Mouse (Mus musculus) G1E (cell line): ENCODE measurements around the gene Pcbp3. TPM values are rescaled to one million over a fixed set of nuclear protein-coding genes. Genes with fewer than 3 reads are reported as not detected.

Source experiments
- ATAC-seq: 2 replicates; pipeline ENCODE4 v1.8.0; 2016; ENCODE audit warnings: mild to moderate bottlenecking; ENCODE audit not compliant: insufficient number of reproducible peaks, poor library complexity, low FRiP score, severe bottlenecking; ENCODE audit errors: extremely low read depth
- DNase-seq: peaks from one replicate; pipeline ENCODE4 v3.0.0; 2012; ENCODE audit warnings: low spot score
- H3K27me3 ChIP-seq: 2 replicates; pipeline ENCODE4 v1.6.1; 2012; ENCODE audit warnings: mild to moderate bottlenecking, low read length, inconsistent platforms; ENCODE audit not compliant: insufficient read depth
- H3K36me3 ChIP-seq: replicated peaks from 2 replicates; pipeline ENCODE3; 2012; ENCODE audit warnings: mild to moderate bottlenecking, inconsistent platforms
- H3K4me1 ChIP-seq: 2 replicates; pipeline ENCODE4 v1.6.1; 2012; ENCODE audit warnings: low read depth, low read length, inconsistent platforms, mixed read lengths; ENCODE audit not compliant: insufficient read depth
- H3K4me3 ChIP-seq: 2 replicates; pipeline ENCODE4 v1.5.1; 2012; ENCODE audit warnings: low read depth, mild to moderate bottlenecking, inconsistent platforms, low read length, moderate library complexity, mixed read lengths
- H3K9me3 ChIP-seq: replicated peaks from 2 replicates; pipeline ENCODE4 v1.6.1; 2012; ENCODE audit warnings: inconsistent platforms
- CTCF ChIP-seq: IDR thresholded peaks from 2 replicates; pipeline ENCODE4 v1.5.1; 2012; ENCODE audit warnings: low read depth, low read length, inconsistent platforms, mixed read lengths
- GATA1 ChIP-seq: IDR thresholded peaks from 2 replicates; pipeline ENCODE4 v1.6.1; 2012; ENCODE audit warnings: borderline replicate concordance, low read length, inconsistent platforms, mixed read lengths
- GATA2 ChIP-seq: IDR thresholded peaks from 2 replicates; pipeline ENCODE4 v1.6.1; 2012; ENCODE audit warnings: low read depth, low read length, inconsistent platforms, borderline replicate concordance
- POLR2AphosphoS5 ChIP-seq: IDR thresholded peaks from 2 replicates; pipeline ENCODE4 v1.6.1; 2012; ENCODE audit warnings: low read depth, low read length, inconsistent platforms; ENCODE audit not compliant: insufficient replicate concordance
- TAL1 ChIP-seq: conservative IDR thresholded peaks from 2 replicates; pipeline ENCODE4 v1.6.1; 2012; ENCODE audit warnings: low read depth, low read length, inconsistent platforms, mixed read lengths
- polyA plus RNA-seq: library from polyadenylated mRNA; stranded (reverse); fragments of >175 nt; gene quantifications from 2 replicates; pipeline ENCODE4 v1.2.3, GENCODE M21; 2012
- total RNA-seq, 2 experiments: library from RNA; stranded (forward) in 1 of 2; stranded (reverse) in 1 of 2; fragments of 200-1000 nt in 1 of 2; fragments of >200 nt in 1 of 2; fragmentation: Nextera tagmentation in 1 of 2; gene quantifications; 2 replicates each; pipeline ENCODE4 v1.2.3; 2014 to 2017

Gene Pcbp3
- total and polyA plus RNA-seq, 3 experiments, result not detected

DNA sequence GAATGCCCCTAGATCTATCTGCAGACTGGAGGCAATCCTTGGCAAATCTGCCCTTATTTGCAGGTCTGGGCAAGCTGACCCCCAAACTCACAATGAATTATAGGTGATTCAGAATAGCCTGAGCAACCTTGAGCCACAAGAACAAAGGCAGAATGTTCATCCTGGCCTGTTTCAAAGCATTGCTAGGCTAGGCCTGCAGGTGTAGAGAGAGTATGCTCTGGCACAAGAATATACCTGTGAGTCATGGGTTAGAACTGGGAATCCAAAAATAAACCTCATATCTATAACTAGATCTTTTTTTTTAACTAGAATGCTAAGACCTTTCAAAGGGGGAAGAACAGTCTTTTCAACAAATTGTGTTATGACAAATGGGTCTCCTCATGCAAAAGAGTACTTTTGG lies 95.8 kb downstream of the Pcbp3 start:
- ATAC-seq (no peak), DNase-seq (no peak)
- TF ChIP-seq GATA1 (no peak), TAL1 (no peak), POLR2AphosphoS5 (no peak), GATA2 (no peak), CTCF (no peak)
- Histone ChIP-seq H3K9me3 (no peaks in the 10 kb centered on the region), H3K4me3 (no peak overlapping the region), H3K36me3 (no peaks in the 10 kb centered on the region), H3K4me1 (no peaks in the 10 kb centered on the region), H3K27me3 (no peaks in the 10 kb centered on the region; the same call in 1 of the 2 replicates)

DNA sequence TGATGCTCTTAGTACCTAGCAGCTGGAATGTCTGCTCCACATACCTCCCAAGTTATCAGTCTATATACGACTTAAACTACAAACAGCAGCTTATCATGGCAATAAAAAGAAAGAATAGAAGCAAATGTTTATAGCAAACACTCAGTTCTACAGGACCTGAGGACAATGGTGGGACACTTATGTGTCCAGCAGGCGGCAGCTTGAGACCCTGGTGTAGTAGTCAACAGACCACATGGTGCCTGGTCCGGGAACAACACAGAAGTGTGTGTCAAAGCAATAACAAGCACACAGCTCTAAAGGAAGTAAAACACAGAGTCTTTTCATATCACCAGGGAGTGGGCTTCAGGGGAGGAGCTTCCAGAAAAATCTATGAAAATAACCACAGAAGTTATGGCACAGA lies 100.7 kb downstream of the Pcbp3 start:
- Histone ChIP-seq H3K27me3 (no peaks in the 10 kb centered on the region; the same call in none of the 2 replicates), H3K4me1 (no peaks in the 10 kb centered on the region), H3K9me3 (no peaks in the 10 kb centered on the region), H3K36me3 (no peaks in the 10 kb centered on the region), H3K4me3 (no peak overlapping the region)
- ATAC-seq (no peak), DNase-seq (no peak)
- no peak for TF ChIP-seq TAL1
- TF ChIP-seq POLR2AphosphoS5, result no peak
- no peak for TF ChIP-seq CTCF
- TF ChIP-seq GATA1, result no peak
- no peak for TF ChIP-seq GATA2

DNA sequence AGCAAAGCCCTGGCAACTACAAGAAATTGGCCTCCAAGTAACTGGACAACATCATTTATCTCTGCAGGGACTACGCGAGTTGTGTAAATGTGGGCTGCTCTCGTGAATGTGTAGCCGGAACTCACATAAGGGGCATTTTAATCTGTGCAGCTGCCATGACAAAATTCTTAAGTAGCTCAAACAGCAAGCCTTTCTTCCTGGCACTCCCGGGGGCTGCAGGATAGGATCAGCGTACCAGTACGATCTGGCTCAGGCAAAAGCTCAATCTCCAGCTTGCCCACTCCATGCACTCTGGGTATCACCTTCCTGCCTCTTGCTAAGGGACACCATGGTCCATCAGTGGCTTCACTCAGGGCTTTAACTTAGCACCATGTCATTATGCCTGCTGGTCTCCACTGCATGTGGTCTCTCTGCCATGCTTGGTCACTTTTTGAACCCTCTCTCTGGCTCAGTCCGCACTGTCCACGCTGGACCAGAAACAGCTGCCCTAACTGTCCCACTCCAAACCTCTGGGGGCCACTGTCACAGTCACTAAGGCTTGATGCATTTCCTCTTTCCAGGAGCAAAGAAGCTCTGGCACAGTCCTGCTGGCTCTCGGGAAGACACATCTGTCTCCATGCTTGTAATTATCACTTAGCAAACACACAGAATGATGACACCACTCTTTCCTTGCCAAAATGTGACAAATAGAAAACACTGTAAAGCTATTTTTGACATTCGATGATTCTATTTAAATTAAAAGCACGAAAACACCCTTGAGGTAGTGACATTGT lies 102.1 kb downstream of the Pcbp3 start:
- no peak for TF ChIP-seq GATA1
- TF ChIP-seq GATA2, result no peak
- no peak for TF ChIP-seq CTCF
- no peak for TF ChIP-seq TAL1
- no peak for TF ChIP-seq POLR2AphosphoS5
- Histone ChIP-seq H3K4me3 (no peak overlapping the region), H3K9me3 (no peaks in the 10 kb centered on the region), H3K27me3 (no peaks in the 10 kb centered on the region; the same call in none of the 2 replicates), H3K4me1 (no peaks in the 10 kb centered on the region), H3K36me3 (no peaks in the 10 kb centered on the region)
- ATAC-seq, result no peak
- no peak for DNase-seq

DNA sequence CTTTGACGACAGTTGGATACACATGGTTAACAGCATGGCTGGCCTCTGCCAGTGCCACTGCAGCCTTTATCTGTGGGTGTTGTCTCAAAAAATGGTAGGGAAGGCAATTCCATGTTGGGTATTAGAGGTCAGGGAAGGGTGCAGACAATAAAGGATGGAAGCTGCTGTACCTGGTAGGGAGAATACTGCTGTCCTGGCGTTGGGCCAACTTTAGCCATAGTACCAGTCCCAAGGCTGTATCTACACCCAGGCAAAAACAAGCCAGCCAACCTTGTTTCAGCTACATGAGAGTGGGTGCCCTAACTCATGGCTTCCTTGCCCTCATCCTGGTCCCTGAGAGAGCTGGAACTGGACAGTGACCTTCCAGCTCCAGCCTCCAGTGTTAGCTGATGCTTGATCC lies 103.8 kb downstream of the Pcbp3 start:
- Histone ChIP-seq H3K27me3 (no peaks in the 10 kb centered on the region; the same call in none of the 2 replicates), H3K36me3 (no peaks in the 10 kb centered on the region), H3K9me3 (no peaks in the 10 kb centered on the region), H3K4me1 (no peaks in the 10 kb centered on the region), H3K4me3 (no peak overlapping the region)
- TF ChIP-seq POLR2AphosphoS5, result no peak
- no peak for TF ChIP-seq CTCF
- TF ChIP-seq GATA2, result no peak
- TF ChIP-seq TAL1, result no peak
- no peak for TF ChIP-seq GATA1
- ATAC-seq, result no peak
- DNase-seq, result no peak

DNA sequence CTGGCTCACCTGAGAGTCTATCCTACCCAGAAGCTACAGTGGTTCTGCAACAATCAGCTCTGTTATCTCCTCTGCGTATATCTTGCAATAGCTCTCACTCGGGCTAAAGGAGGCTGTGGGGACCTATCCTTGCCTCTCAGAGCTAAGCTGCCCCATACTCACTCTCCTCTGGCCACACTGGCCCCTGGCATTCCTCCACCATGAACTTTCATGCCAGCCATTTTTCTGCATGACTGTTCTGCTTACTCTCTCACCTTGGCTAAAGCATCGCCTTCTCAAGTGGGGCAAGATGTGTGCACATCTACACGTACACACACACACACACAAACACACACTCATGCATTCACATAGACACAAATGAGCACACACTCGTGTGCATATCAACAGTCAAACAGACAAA lies 115.2 kb downstream of the Pcbp3 start:
- Histone ChIP-seq H3K27me3 (peaks cover 2% of the 10 kb centered on the region; the same call in 1 of the 2 replicates), H3K36me3 (no peaks in the 10 kb centered on the region), H3K4me3 (no peak overlapping the region), H3K4me1 (no peaks in the 10 kb centered on the region), H3K9me3 (no peaks in the 10 kb centered on the region)
- DNase-seq (no peak), ATAC-seq (no peak)
- TF ChIP-seq POLR2AphosphoS5 (no peak), GATA2 (no peak)

DNA sequence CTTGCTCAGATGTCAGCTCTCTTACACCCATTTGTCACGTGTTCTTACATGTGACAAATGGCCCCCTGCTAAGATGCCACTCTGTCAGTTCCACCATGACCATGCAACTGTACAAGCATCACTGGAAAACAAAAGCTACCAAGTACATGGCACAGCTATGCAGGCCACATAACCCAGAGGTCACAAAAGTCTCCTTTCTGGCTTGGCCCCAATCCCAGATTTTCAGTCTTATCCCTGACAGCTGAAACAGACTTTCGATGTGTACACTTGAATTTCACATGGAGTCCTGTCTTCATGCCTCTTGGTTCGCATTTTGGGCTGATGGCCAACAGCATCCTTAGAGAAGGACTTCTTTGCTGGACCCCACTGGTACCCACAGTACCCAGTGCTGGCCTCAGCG lies 116.8 kb downstream of the Pcbp3 start:
- ATAC-seq, result no peak
- Histone ChIP-seq H3K4me3 (no peak overlapping the region), H3K9me3 (no peaks in the 10 kb centered on the region), H3K36me3 (no peaks in the 10 kb centered on the region), H3K4me1 (no peaks in the 10 kb centered on the region), H3K27me3 (peaks cover 4% of the 10 kb centered on the region; the same call in 1 of the 2 replicates)
- TF ChIP-seq GATA1 (no peak), GATA2 (no peak), CTCF (no peak), POLR2AphosphoS5 (no peak), TAL1 (no peak)
- DNase-seq, result no peak
